Mouse (Mus musculus) right cerebral cortex, postnatal 4 days (tissue): Measurements from ENCODE around the gene Cfdp1.

ENCODE experiments used
- DNase-seq: peaks from one replicate; pipeline ENCODE4 v3.0.0-alpha.2; 2022

The Cfdp1 gene

DNA sequence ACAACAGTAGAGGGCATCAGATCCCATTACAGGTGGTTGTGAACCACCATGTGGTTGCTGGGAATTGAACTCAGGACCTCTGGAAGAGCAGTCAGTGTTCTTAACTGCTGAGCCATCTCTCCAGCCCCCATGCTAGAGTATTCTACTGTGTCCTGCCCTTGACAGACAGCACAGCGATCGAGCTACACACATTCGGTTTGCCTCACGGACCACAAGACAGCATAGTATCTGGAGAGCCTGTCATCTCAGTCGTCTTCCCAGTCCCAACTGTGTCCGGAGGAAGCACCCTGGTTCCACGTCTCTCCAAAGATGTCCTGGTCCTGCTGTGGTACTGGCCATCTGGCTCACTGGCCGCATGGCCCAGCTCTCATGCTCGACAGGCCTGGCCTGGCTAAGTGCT lies 89.0 kb downstream of the Cfdp1 start:
- DNase-seq: no peak

DNA sequence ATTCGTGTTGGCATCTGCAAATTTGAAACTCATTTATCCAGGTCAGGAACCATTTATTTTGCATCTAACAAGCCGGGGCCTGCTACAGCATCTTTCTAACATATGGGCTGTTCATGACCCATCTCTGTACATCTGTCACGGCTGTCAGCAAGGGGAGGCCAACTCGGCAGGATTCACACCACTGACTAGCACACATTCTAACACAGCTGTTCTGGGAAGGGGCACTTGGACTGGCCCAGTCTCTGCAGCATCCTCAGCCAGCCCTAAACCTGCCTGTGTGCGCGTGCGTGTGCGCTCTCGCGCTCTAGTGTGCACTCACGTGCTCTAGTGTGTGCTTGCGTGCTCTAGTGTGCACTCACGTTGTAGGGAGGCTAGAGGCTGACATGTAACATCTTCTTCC lies 93.4 kb downstream of the Cfdp1 start:
- DNase-seq: no peak

DNA sequence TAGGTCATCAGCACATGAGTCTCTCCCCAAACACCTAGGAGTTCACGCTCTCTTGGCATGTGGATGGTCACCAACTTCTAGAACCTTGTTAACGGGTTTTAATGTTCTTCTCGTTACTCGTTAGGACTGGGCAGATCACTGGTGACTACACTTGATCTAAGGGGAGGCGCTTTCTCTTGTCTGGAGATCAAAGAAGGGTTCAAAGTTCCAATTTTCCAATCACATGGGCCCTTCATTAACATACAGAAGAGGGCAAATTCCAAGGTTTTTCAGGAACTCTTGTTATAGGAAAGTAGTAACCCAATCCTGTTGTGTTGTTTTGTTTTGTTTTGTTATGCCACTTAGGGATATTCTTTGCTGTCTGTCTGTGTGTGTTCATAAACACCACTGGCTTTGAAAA lies 95.3 kb downstream of the Cfdp1 start:
- no peak for DNase-seq

DNA sequence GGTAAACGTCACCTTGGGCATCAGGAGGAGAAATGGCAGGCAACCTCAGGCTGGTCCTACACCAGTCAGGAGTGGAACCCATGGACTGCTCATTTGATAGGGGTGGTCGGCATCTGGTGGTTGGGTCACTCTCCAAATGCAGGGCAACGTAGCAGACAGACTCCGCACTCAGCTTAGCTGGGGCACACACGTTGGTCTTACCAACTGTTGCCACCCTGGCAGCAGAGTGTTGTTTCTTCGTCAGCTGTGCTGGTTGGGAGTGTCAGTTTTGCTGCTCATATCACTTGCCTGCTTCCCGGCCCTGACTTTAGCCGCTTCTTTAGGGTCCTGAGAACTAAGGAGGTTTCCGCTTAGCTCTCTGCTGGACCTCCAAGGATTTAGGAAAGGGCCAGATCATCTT lies 96.5 kb downstream of the Cfdp1 start:
- no peak for DNase-seq

DNA sequence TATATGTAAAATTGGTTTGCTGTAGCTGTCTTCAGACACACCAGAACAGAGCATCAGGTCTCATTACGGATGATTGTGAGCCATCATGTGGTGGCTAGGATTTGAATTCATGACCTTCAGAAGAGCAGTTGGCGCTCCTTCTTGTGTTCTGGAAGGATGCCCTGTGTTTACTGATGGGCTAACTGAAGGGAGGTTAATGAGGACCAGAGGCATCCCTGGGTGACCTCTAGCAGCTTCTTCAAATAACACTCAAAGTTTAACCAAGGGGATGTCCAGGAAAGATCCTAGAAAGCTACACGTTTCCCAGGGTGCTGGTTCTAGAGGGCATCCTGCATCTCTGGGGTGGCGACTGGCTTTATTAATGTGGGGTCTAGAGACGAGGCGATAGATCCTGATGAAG lies 99.4 kb downstream of the Cfdp1 start:
- DNase-seq: no peak

DNA sequence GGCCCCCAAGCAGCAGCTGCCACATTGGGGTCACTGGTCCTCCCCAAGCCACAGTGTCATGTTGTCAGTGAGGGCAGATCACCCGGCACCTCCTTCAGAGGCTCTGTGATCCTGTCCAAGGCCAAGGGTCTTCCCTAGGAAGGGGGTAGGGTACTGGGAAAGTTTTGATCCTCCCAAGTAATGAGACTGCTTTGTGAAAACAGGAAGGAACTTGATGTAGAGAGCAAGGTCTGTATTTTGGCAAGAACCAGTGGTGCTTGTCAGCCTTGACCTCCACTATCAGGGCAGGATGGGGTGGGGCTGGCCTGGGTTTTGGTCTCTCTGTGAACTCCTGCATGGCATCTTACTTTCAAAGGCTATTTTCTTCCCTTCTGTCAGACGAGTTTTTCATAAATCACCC lies 100.0 kb downstream of the Cfdp1 start:
- DNase-seq: no peak

DNA sequence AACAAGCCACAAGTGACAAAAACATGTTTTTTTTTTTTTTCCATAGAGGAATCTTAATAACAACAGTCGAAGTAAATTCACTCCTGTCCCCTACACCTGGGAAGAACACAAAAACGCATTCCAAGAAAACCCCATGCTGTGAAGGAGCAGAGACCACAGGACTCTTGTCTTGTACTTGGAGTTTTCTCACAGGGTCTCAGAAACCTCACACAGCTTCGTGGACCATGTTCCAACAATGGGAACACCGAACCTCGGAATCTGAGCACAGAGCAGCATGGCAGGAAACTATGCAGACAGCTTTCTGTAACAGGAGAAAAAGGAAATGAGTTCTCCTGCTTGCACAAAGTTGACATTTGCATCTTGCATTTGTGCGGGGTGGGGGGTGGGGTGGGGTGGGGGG lies 105.3 kb downstream of the Cfdp1 start:
- no peak for DNase-seq

DNA sequence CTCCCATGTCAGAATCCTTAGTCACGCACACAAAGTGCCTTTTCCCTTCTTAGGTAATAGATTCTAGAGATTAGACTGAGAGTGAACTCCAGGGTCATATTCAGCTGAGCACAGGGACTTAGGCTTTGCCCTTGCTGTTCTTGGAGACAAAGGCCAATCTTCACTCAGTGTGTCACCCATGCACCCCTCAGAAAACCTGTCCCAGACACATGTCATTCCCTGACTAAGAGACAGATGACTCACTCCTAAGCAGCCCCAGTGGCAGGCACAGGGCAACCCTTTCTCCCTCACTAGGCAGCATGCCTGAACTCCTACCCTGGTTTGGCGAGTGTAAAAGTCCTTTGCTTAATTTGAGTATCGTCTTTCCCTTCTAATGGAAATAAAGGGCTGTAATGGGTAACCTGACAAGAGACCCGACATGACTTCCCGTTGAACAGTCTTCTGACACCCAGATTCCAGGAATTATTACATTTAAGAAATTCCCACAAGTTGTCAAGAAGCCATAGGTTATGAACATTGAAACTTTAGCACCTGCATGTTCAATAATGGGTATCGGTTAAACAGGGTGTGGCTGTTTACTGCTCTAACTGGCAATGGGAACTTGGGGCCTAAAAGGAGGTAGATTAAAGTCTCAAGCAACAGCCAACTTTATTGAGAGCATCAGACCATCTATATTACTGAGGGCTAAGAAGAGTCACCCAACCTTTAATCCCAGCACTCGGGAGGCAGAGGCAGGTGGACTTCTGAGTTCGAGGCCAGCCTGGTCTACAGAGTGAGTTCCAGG lies 106.0 kb downstream of the Cfdp1 start:
- DNase-seq: no peak

DNA sequence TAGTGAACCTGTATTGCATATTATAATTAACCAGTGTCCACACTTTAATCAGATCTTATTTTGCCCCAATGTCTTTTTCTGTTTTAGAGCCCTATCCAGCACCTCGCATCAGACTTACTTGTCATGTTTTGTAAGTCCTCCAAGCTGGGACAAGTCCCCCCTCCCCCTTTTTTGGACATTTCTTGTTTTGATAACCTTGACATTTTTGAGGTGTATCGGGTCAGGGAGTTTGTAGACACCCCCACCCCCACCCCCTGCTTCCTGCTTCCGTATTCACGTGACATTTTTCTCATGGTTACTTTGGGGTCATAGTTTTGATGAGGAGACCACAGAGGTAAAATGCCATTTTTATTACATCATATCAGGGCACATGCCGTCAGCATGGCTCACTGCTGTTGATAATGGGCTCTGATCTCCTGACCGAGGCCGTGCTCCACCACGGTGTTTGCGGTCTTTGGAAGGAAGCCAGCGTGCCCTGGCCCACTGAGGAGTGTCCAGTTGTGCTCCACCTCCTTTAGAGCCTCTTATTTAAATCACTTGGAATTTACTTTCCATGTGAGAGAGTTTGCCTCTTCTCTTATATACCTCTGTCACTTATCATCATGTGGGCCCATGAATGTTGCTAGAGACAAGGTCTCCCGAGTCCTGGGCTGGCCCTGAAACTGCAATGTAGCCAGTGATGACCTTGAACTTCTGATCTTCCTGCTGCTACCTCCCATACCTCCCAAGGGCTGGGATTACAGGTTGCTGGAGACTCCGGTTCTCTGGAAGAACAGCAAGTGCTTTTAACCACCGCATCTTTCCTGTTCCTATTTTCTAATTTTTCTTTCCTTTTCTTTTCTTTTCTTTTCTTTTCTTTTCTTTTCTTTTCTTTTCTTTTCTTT lies 107.3 kb downstream of the Cfdp1 start:
- DNase-seq: no peak

DNA sequence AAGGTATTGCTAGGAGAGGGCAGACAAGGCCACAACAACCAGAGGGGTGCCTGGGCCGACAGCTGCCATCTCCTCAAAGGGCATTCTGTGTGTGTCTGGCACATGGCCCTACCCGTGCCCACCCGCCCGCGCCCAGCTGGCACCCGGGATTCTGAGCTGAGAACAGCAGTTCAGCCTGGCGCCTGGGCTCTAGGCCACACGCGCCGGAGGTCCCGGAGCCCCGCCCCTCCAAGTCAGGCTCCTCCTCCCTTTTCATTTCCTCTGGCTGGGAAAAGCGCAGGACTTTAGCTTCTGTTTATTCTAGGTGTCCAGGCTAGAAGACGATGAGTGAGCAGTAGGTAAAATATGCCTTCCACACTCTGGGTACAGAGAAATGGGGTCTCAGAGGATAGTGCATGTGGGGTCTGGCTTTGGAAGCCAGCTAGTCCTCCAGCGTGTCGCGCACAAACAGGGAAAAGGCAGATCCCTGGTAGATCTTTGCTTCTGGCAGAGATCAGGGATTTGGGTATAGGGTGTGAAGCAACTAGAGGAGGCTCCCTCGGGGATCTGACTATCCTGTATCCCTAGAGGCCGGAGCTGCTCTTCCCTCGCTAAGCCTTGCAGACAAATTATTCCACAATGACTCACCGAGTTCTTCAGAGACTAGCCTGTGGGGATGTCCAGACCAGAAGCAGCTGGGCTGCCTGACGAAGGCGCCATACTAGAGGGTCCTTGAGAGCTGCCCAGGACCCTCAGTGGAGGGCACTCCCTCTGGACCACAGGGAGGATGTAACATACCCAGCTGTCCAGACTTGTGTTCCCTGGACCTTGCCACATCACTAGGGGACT lies 108.3 kb downstream of the Cfdp1 start:
- peak; percentile 76 for DNase-seq

DNA sequence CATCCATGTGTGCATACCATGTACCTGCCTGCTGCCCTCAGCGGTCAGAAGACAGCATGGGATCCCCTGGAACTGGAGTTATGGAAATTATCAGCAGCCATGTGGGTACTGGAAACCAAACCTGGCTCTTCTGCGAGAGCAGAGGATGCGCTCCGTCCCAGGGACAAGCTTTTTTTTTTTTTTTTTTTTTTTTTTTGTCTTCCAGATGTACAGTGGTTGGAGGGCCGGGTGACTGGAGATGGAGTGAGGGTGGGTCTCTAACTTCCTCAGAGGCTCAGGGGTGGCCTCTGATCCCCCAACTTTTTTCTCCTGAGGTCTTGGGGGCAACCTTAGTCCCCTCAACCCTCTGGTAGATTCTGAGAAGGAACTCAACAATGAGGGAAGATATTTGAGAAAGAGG lies 109.0 kb downstream of the Cfdp1 start:
- no peak for DNase-seq

DNA sequence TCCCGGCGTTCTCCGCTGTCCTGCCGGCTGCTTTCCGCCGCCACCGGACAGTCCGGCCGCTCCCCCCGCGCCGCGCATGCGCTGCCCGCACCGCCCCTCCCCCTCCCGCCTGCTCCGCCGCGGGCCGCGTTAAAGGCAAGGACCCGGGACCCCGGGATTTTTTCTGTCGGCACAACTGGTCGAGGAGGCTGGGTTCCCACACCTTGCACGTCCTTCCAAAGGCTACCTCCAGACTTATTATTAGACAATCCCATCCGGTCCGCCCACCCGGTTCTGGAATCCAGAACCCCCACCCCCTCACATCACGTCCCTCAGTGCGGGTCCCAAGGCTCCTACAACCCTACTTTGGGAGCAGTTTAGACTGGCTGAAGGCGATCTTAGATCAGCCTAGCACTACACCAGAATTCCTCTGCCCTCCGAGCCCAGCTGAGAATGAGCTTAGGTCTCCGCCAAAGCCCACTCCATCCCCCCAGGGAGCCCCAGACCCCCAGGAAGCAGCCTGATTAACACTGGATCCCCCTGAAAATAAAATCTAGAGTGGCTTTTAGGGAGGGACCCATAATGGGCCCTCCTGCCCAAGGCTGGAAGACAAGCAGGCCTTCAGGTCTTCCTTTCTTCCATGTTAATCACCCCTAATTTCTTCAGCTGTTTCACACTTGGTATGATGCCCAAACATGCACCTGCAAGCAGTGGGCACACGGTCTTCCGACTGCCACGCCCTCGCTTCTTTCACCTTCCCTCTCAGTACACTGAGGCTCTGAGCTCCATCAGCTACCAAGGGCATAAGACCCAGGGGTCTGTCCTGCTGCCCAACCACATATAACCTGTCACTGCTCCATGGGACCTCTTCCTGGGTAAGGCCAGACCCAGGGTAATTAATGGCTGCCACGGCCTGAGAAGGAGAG lies 110.0 kb downstream of the Cfdp1 start, which contains the start of gene Bcar1:
Gene Bcar1, minus strand, starts transcription at position 18 of the 905 bp plus-strand sequence.
- peak; percentile 86 for DNase-seq

DNA sequence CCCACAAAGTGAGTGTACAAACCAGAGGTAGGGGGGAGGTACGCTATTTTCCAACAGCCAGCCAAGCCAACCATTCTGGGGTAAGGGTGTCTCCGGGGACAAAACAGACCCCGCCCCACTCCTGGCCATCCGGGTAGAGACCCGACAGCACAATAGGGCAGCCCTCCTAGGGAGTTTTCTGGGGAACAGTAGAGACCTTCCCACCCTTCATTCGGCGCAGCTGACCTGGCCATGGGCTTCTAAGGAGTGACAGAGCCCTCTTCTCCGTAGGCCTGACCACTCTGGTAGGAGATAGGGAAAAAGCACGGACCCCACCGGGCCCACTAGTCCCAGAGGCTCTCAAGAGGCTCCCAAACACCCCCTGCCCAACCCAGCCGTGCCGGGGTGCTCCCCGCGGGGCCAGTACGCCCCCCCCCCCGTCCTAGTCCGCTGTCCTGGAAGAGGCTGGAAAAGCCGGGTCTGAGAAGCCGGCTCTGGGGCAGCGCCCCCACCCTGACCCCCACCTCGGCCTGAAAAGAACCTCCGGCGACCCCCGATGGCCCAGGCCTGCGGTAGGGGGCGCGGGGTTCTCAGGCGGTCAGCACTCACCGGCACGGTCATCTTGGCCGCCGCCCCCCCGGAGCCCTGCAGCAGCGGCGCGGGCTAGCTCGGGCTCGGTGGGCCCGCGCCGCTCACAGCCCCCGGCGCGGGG lies 110.8 kb downstream of the Cfdp1 start:
- DNase-seq: no peak

DNA sequence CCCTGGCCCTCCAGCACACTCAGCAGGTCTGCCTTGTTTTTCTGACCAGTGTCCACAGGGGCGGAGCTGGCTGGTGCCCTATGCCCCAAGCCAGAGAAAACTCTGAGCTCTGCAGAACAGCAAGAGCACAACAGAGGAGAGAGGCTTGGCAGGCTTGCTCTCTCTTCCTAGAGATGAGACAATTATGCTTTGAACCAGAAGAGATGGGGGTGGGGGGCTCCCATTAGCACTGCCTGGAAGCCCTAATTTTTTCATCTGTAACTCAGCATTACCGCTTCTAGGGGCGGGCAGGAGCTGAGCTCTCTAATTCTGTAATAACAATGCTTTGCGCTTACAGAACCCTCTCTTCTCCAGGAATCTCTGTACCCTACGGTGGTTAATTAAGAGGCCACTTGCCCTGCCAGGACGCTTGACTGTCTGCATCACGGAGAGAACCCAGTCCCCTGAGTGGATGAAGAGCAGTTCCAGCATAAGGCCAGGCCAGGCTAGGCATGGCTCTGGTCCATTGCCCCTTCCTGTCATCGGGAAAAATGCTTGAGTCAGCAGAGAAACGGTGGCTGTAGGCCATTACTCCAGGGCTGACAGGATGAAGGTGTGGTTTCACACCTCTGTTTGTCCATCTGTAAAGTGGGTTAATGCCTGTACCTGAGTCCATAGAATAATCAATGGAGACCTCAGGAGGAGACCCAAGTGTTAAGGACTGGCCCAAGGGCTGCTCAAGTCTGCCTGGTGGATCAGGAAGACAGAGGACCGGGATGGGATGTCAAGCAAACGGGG lies 111.6 kb downstream of the Cfdp1 start:
- no peak for DNase-seq

DNA sequence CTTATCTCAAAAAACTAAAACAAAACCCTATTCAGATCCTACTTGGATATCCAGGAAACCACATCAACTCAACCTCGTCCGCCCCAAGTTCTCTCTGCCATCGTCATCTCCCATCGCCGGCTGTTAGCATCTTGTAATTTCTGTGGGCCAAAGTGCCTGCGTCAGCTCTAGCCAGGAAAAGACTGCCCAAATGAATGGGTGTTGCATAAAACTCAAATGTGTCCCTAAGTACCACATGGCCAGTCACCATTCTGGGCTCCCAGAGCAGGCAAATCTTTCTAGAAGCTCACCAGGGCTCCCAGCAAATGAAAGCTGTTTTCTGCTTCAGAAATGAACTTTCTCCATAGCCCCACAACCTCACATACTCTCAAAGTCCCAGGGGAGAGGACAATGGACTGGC lies 112.5 kb downstream of the Cfdp1 start:
- DNase-seq: no peak

DNA sequence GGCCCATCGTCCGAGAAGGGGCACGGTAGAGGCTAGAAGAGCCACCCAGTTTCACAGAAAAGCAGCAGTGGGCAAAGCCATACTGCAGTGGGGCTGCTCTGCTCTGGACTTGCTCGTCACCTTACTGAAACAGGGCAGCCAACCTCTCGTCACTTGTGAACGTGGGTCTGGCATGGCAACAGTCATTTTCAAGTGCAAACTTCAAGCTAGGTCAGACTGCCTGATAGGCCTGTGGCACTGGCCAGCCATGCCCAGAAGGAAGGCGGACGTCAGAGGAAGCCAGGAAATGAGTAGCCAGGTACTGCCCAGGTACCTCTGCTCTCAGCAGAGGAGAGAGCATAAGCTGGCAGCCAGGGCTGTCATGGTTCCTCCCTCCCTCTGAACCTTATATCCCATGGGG lies 113.1 kb downstream of the Cfdp1 start:
- no peak for DNase-seq

DNA sequence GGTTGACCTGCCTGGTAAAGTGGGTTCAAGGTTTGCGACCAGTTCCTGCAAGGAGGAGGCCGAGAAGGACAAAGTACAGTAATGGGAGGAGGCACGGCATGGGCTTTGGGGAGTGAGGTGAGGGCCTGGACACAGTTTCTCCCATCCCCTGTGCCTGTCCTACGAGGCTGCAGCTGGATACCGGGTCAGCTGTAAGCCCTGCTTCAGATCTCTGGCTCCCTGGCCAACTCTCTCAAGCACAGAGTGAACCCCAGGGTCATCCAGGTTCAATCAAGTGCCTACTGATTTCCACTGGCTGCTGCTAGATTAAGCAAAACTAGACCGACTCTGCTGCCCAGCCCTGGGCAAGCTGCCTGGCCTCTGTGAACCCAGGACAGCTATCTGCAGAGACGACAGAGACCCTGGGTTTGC lies 113.8 kb downstream of the Cfdp1 start:
- DNase-seq: no peak

DNA sequence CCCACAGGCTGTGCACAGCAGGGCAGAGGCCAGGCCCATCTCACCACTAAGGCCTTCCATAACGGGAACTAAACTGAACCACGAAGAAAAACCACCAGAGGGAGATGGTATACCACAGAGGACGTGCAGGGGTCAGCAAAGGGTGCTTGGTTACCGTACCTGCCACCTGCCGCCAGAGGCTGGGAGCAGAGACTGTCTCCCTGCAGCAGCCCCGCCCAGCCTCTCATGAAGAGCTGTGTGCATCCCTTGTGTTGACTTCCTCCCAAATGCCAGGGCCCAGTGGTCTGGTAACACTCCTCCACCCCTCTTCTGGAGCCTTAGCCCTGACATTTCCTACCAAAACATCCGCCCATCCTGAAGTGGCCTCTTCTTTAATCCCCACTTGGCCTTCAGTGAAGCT lies 114.5 kb downstream of the Cfdp1 start:
- DNase-seq: no peak

DNA sequence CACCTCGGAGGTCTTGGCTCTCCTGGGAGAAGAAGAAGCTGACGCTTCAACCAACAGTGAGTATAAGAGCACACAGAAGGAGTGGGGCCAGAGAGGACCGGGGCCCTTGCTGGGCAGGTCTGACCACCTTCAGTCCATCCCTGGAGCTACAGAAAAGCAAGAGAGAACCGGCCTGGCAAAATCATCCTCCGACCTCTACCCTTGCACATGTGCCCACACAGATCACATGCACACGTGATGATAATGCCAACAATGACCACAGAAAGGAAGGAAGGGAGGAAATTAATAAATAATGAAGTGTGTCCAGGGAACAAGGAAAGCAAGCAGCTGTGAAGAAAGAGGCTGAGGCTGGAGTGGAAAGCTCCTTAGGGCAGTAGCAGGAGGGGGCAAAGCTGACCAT lies 115.2 kb downstream of the Cfdp1 start:
- DNase-seq: no peak

DNA sequence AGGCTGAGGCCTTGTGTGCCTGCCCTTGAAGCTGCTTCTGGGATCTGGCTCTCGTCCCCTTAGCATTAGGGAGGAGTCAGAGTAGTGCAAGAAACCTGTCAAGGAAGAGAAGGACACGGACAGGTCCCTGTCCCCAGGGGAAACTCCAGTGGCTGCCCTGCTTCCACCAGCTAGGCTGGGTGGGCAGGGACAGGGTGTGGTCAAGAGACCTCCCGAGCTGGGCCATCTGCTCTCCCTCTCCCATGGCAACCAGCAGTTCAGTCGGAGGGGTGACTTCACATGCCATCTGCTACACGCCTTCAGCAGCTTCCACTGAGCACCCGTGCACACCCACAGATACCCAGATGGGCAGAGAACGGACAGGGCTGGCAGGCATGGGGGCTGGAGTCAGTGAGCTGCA lies 117.8 kb downstream of the Cfdp1 start:
- DNase-seq: no peak

DNA sequence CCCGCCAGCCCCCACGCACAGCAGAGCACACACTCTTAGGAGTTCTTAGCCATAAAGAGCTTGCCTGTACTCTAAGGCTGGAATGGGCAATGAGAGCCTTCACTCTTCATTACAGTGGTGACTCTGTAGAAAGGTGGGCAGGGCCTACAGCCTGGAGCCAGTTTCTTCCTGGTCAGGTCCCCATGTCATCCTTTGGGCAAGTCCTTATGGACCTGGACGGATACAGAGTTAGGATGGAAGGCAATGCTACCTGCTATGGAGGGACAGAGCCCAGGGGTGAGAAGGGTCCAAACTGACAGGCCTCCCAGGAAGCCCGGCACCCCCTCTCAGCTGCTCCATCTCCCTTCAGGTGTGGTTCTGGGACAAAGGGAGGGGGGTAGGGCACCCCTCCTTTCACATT lies 118.3 kb downstream of the Cfdp1 start:
- no peak for DNase-seq
